Mouse (Mus musculus) cortical plate, adult 2 months (tissue): ENCODE data around the gene Nrp1. TPM values are rescaled to one million over a fixed set of nuclear protein-coding genes. Genes with fewer than 3 reads are reported as not detected.

ENCODE experiments used
- H3K27ac ChIP-seq: fragments of 200-500 bp; 2 replicates; pipeline ENCODE4 v1.5.1; 2012; ENCODE audit warnings: low read length, control low read depth, inconsistent platforms; ENCODE audit not compliant: insufficient read depth
- H3K4me1 ChIP-seq: fragments of 200-500 bp; 2 replicates; pipeline ENCODE4 v1.6.1; 2011; ENCODE audit warnings: low read length; ENCODE audit not compliant: control insufficient read depth, insufficient read depth
- H3K4me3 ChIP-seq: fragments of 200-500 bp; 2 replicates; pipeline ENCODE4 v1.5.1; 2011; ENCODE audit warnings: mild to moderate bottlenecking, low read length, control low read depth; ENCODE audit not compliant: insufficient read depth
- CTCF ChIP-seq: fragments of 200-500 bp; IDR thresholded peaks from 2 replicates; pipeline ENCODE4 v1.5.1; 2011; ENCODE audit warnings: mild to moderate bottlenecking, control low read depth, low read length; ENCODE audit not compliant: insufficient read depth; ENCODE audit errors: extremely low read depth
- POLR2A ChIP-seq: fragments of 200-500 bp; IDR thresholded peaks from 2 replicates; pipeline ENCODE4 v1.6.1; 2011; ENCODE audit warnings: mild to moderate bottlenecking, low read length, control low read depth; ENCODE audit not compliant: insufficient read depth; ENCODE audit errors: extremely low read depth
- polyA plus RNA-seq: library from polyadenylated mRNA; depleted of rRNA; stranded (reverse); fragments of >200 nt; gene quantifications from 2 replicates; pipeline ENCODE4 v1.2.3, GENCODE M21; 2012

The Nrp1 gene
- polyA plus RNA-seq, 1 experiment = 12.9 TPM

- H3K4me1 ChIP-seq = no peaks in the 10 kb centered on the region; the same call in 1 of the 2 replicates
- no peak overlapping the region for H3K27ac ChIP-seq
- no peak overlapping the region for H3K4me3 ChIP-seq
- TF ChIP-seq CTCF (no peak), POLR2A (no peak)
Measured at GRCm38 (mm10) chr8:128473456-128474239, 115.2 kb downstream of the Nrp1 start.

GRCm38 (mm10) chr8:128474614-128475013, 116.2 kb downstream of the Nrp1 start:
- H3K4me3 ChIP-seq = no peak overlapping the region
- no peak overlapping the region for H3K27ac ChIP-seq
- H3K4me1 ChIP-seq = no peaks in the 10 kb centered on the region; the same call in 1 of the 2 replicates
- no peak for TF ChIP-seq CTCF
- no peak for TF ChIP-seq POLR2A

GRCm38 (mm10) chr8:128476206-128476605, 117.8 kb downstream of the Nrp1 start:
- TF ChIP-seq POLR2A (no peak), CTCF (no peak)
- H3K4me1 ChIP-seq = no peaks in the 10 kb centered on the region; the same call in 1 of the 2 replicates
- H3K27ac ChIP-seq = no peak overlapping the region
- H3K4me3 ChIP-seq = no peak overlapping the region

GRCm38 (mm10) chr8:128478017-128478416, 119.6 kb downstream of the Nrp1 start:
- Histone ChIP-seq H3K4me1 (no peaks in the 10 kb centered on the region; the same call in 1 of the 2 replicates), H3K4me3 (no peak overlapping the region)
- no peak for TF ChIP-seq CTCF
- no peak for TF ChIP-seq POLR2A

GRCm38 (mm10) chr8:128479309-128480013, 121.1 kb downstream of the Nrp1 start:
- TF ChIP-seq POLR2A (no peak), CTCF (no peak)
- Histone ChIP-seq H3K4me3 (no peak overlapping the region), H3K27ac (no peak overlapping the region), H3K4me1 (no peaks in the 10 kb centered on the region)

More at GRCm38 (mm10) chr8:128478017-128478416, 119.6 kb downstream of the Nrp1 start:
- H3K27ac ChIP-seq = no peak overlapping the region

GRCm38 (mm10) chr8:128480896-128481665, 122.7 kb downstream of the Nrp1 start:
- H3K4me3 ChIP-seq = no peak overlapping the region
- H3K4me1 ChIP-seq = no peaks in the 10 kb centered on the region
- H3K27ac ChIP-seq = no peak overlapping the region
- no peak for TF ChIP-seq POLR2A
- TF ChIP-seq CTCF = no peak

- no peak overlapping the region for H3K27ac ChIP-seq
- H3K4me1 ChIP-seq = no peaks in the 10 kb centered on the region
- H3K4me3 ChIP-seq = no peak overlapping the region
- TF ChIP-seq CTCF (no peak), POLR2A (no peak)
Measured at GRCm38 (mm10) chr8:128483344-128483743, 124.9 kb downstream of the Nrp1 start.

- H3K4me1 ChIP-seq = no peaks in the 10 kb centered on the region
- H3K4me3 ChIP-seq = no peak overlapping the region
- H3K27ac ChIP-seq = no peak overlapping the region
- TF ChIP-seq POLR2A (no peak), CTCF (no peak)
Measured at GRCm38 (mm10) chr8:128484720-128485124, 126.3 kb downstream of the Nrp1 start.

- Histone ChIP-seq H3K4me1 (no peaks in the 10 kb centered on the region), H3K27ac (no peak overlapping the region), H3K4me3 (no peak overlapping the region)
- TF ChIP-seq CTCF = no peak
- TF ChIP-seq POLR2A = no peak
Measured at GRCm38 (mm10) chr8:128486043-128486442, 127.6 kb downstream of the Nrp1 start.
